Mouse (Mus musculus): ENCODE results near the gene Cpne6. TPM values are rescaled to one million over a fixed set of nuclear protein-coding genes. Genes with fewer than 3 reads are reported as not detected.

Cpne6 gene
- polyA plus RNA-seq, 1 experiment = not detected

DNA sequence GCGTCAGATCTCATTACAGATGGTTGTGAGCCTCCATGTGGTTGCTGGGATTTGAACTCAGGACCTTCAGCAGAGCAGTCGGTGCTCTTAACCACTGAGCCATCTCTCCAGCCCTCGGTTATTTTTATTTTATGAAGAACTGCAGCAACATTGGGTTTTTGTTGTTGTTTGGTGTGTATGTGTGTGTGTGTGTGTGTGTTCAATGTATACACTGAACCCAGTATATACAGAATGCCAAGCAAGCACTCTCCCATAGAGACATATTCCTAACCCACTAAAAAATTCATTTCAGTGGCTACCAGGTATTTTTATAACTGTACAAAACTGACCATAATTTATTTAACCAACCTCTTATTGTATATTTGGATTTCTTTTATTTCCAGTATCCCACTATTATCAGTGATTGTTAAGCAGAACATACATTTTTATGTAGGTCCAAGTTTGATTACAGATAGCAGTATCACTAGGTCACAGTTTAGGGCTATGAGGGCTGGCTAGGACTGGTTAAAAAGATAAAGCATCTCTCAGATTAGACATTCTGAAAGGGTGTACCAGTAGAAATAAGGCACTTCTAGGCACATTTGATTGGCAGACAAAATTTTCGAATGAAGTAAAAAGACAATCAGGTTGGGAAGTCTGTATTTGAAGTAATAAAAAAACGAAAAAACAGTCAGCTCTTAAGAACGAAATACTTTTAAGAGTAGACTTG is 48.6 kb downstream of the Cpne6 start:
- Histone ChIP-seq H3K4me3 (replicated peaks; ENCODE audit: control insufficient read depth, low read depth, low read length) (no peak overlapping the region), H3K27ac (ENCODE audit: control insufficient read depth, insufficient read depth, low read depth, low read length, poor library complexity) (no peak overlapping the region), H3K4me1 (ENCODE audit: control insufficient read depth, insufficient read depth, low read length) (peaks cover 4% of the 10 kb centered on the region; the same call in 1 of the 2 replicates)
- 40% methylated on average over 6 of the region's 6 CpGs for WGBS
- no peak for TF ChIP-seq CTCF (IDR thresholded peaks at IDR 0.05; ENCODE audit: control insufficient read depth, insufficient read depth, low read length)
- no peak for TF ChIP-seq POLR2A (IDR thresholded peaks at IDR 0.05; ENCODE audit: borderline replicate concordance, control insufficient read depth, low read depth, low read length)

DNA sequence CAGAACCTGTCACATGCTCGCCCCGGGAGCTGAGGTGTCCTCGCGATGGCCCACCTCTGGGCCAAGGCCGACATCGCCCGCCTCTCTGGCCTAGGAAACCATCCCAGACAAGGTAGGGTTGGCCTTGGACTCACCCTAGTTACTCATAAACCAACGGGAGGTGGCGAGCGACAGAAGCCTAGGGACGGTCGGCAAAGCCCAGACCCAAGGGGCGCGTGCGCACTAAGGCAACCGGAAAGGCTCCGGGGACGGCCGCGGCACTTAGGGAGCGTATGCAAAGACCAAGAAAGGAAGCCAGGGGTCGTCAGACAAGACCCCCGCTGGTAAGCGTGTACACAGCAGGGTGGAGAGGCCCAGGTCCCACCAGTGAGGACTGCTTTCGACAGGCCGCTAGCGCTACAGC is 49.6 kb downstream of the Cpne6 start, which contains the start of gene Dcaf11:
Gene Dcaf11 (plus strand): TSS at position 208 of the 403 bp plus-strand sequence.
- Histone ChIP-seq H3K27ac (ENCODE audit: control insufficient read depth, insufficient read depth, low read depth, low read length, poor library complexity) (peak within 1 kb of the TSS; percentile 83), H3K4me3 (replicated peaks; ENCODE audit: control insufficient read depth, low read depth, low read length) (peak within 1 kb of the TSS; percentile 67), H3K4me1 (ENCODE audit: control insufficient read depth, insufficient read depth, low read length) (peaks cover 4% of the 10 kb centered on the region; the same call in 1 of the 2 replicates)
- WGBS = 0% methylated on average over 27 of the region's 27 CpGs
- TF ChIP-seq POLR2A (IDR thresholded peaks at IDR 0.05; ENCODE audit: borderline replicate concordance, control insufficient read depth, low read depth, low read length) = peak; percentile 91; the same call in 1 of the 2 replicates
- TF ChIP-seq CTCF (IDR thresholded peaks at IDR 0.05; ENCODE audit: control insufficient read depth, insufficient read depth, low read length) = peak; percentile 12; the same call in 1 of the 2 replicates

DNA sequence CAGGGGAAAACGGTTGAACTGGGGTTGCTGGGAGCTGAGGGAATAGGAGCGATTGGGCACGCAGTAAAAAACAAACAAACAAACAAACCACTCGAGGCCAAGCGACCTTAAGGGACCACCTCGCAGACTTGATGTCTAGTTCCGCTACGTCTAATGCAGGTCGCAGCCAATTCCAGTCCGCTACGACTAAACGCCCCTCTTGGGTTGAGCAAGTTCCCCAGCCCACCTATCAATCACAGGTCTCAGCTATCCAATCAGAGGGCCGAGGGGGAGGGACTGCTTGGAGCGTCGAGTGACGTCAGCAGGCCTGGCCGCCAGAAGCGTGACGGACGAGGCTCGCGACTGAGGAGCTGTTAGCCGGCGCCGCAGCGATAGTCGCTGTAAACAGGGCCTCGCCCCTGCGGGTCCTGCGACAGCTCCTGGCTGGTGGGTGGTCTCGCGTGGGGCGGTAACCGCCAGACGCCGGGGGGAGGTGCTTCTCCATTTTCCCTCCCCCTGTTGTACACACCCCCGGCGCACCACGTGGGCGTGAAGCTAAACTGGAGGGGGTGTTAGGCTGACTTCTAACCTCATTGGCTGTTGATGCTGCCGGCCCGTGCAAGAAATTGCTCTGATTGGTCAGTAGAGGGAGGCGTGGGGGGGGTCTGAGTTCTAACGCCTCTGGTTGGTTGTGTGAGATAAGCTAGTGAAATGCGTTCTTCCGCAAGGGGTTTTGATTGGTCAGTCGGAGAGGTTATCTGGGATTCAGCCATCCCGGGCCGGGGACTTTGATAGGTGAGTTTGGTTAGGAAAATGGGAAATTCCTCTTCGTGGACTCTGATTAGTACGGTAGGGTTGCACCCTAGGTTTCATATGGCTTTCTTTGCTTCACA is 50.2 kb downstream of the Cpne6 start, which contains the start of gene A730061H03Rik:
Gene A730061H03Rik (minus strand): TSS at position 205 of the 872 bp plus-strand sequence.
- under 1% methylated on average over 51 of the region's 51 CpGs for WGBS
- peak; percentile 26; the same call in 1 of the 2 replicates for TF ChIP-seq POLR2A (IDR thresholded peaks at IDR 0.05; ENCODE audit: borderline replicate concordance, control insufficient read depth, low read depth, low read length)
- TF ChIP-seq CTCF (IDR thresholded peaks at IDR 0.05; ENCODE audit: control insufficient read depth, insufficient read depth, low read length) = no peak
- Histone ChIP-seq H3K4me1 (ENCODE audit: control insufficient read depth, insufficient read depth, low read length) (peaks cover 4% of the 10 kb centered on the region; the same call in 1 of the 2 replicates), H3K27ac (ENCODE audit: control insufficient read depth, insufficient read depth, low read depth, low read length, poor library complexity) (peak within 1 kb of the TSS; percentile 83), H3K4me3 (replicated peaks; ENCODE audit: control insufficient read depth, low read depth, low read length) (peak within 1 kb of the TSS; percentile 67)

DNA sequence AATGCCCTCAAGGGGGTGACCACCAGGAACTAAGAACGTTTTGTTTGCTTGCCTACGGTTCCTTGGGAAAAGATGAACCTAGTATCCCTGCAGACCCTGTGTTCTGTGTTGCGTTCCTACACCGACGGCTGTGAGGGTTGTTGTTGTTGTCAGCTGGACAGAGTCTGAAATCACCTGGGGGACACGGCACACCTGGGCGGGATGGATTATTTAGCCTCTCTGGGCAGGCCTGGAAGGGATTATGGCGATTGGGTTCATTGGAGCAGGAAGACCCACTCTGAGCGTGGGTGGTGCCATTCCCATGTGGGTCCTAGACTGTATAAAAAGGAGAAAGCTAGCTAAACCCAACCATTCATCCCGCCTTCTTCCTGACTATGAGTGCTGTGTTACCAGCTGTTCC is 51.6 kb downstream of the Cpne6 start:
- Histone ChIP-seq H3K27ac (ENCODE audit: control insufficient read depth, insufficient read depth, low read depth, low read length, poor library complexity) (no peak overlapping the region), H3K4me3 (replicated peaks; ENCODE audit: control insufficient read depth, low read depth, low read length) (no peak overlapping the region), H3K4me1 (ENCODE audit: control insufficient read depth, insufficient read depth, low read length) (peaks cover 4% of the 10 kb centered on the region; the same call in 1 of the 2 replicates)
- WGBS = 90% methylated on average over 10 of the region's 10 CpGs
- TF ChIP-seq POLR2A (IDR thresholded peaks at IDR 0.05; ENCODE audit: borderline replicate concordance, control insufficient read depth, low read depth, low read length) = no peak
- TF ChIP-seq CTCF (IDR thresholded peaks at IDR 0.05; ENCODE audit: control insufficient read depth, insufficient read depth, low read length) = no peak

DNA sequence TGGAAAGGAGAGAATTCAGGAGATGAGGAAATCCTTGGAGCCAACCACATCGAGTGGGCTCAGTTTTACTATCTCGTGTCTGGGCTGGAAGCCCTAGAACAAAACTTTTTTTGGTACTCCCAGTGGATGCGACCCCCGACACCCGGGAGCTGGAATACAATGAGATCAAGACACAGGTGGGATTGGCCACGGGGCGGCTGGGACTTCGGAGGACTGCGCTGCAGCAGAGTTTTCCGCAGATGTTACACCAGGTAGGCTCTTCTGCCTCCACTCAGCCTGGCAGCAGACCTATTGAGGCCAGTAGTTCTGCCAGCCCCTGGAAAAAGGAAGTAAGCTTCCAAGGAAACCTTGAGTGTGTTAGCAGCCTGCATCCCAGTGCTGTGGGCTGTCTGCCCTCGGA is 53.0 kb downstream of the Cpne6 start:
- Histone ChIP-seq H3K4me3 (replicated peaks; ENCODE audit: control insufficient read depth, low read depth, low read length) (no peak overlapping the region), H3K4me1 (ENCODE audit: control insufficient read depth, insufficient read depth, low read length) (peaks cover 2% of the 10 kb centered on the region; the same call in 1 of the 2 replicates), H3K27ac (ENCODE audit: control insufficient read depth, insufficient read depth, low read depth, low read length, poor library complexity) (no peak overlapping the region)
- 86% methylated on average over 11 of the region's 11 CpGs for WGBS
- TF ChIP-seq POLR2A (IDR thresholded peaks at IDR 0.05; ENCODE audit: borderline replicate concordance, control insufficient read depth, low read depth, low read length) (no peak), CTCF (IDR thresholded peaks at IDR 0.05; ENCODE audit: control insufficient read depth, insufficient read depth, low read length) (no peak)

DNA sequence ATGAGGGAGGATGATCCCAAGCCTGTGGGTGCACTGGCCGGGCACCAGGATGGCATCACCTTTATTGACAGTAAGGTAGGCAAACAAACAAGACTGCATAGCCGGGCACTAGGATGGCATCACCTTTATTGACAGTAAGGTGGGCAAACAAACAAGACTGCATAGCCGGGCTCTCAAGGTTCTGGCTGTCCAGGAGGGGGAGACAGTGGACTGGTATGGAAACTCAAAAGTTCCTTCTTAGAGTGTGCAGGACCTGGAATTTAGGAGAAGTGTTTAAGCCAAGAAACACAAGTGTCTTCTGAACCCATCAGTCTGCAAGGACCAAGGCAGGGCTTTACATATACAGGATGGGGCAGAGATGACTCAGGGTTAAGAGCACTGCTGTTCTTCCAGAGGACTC is 55.5 kb downstream of the Cpne6 start:
- no peak for TF ChIP-seq CTCF (IDR thresholded peaks at IDR 0.05; ENCODE audit: control insufficient read depth, insufficient read depth, low read length)
- Histone ChIP-seq H3K4me1 (ENCODE audit: control insufficient read depth, insufficient read depth, low read length) (peaks cover 2% of the 10 kb centered on the region; the same call in 1 of the 2 replicates), H3K27ac (ENCODE audit: control insufficient read depth, insufficient read depth, low read depth, low read length, poor library complexity) (no peak overlapping the region), H3K4me3 (replicated peaks; ENCODE audit: control insufficient read depth, low read depth, low read length) (no peak overlapping the region)
- 83% methylated on average over 3 of the region's 3 CpGs for WGBS

Other genes starting within 250 kb of the Cpne6 start
- 39.2 and 47.3 TPM in 2 replicates for gene Dhrs4, start 31.7 kb upstream of the Cpne6 start, polyA plus RNA-seq (2011; ENCODE audit: insufficient read depth, insufficient read length, low replicate concordance, missing spikeins)
- gene Carmil3, start 19.8 kb upstream of the Cpne6 start, polyA plus RNA-seq (2011; ENCODE audit: insufficient read depth, insufficient read length, low replicate concordance, missing spikeins) = 0.79 and 3.5 TPM in 2 replicates
- gene Nrl, start 14.5 kb downstream of the Cpne6 start, polyA plus RNA-seq (2011; ENCODE audit: insufficient read depth, insufficient read length, low replicate concordance, missing spikeins) = 0.25 and 0.70 TPM in 2 replicates
- 42.6 and 60.8 TPM in 2 replicates for gene Pck2, start 29.8 kb downstream of the Cpne6 start, polyA plus RNA-seq (2011; ENCODE audit: insufficient read depth, insufficient read length, low replicate concordance, missing spikeins)
- 26.4 and 42.3 TPM in 2 replicates for gene Dcaf11, start 49.6 kb downstream of the Cpne6 start, polyA plus RNA-seq (2011; ENCODE audit: insufficient read depth, insufficient read length, low replicate concordance, missing spikeins)
- not detected in 2 replicates for gene A730061H03Rik, start 50.0 kb downstream of the Cpne6 start, polyA plus RNA-seq (2011; ENCODE audit: insufficient read depth, insufficient read length, low replicate concordance, missing spikeins)
- gene Fitm1, start 65.2 kb downstream of the Cpne6 start, polyA plus RNA-seq (2011; ENCODE audit: insufficient read depth, insufficient read length, low replicate concordance, missing spikeins) = not detected in 2 replicates
- 187 and 268 TPM in 2 replicates for gene Psme1, start 67.7 kb downstream of the Cpne6 start, polyA plus RNA-seq (2011; ENCODE audit: insufficient read depth, insufficient read length, low replicate concordance, missing spikeins)
- 12.3 and 48.5 TPM in 2 replicates for gene Emc9, start 74.9 kb downstream of the Cpne6 start, polyA plus RNA-seq (2011; ENCODE audit: insufficient read depth, insufficient read length, low replicate concordance, missing spikeins)
- 152 and 175 TPM in 2 replicates for gene Psme2, start 80.7 kb downstream of the Cpne6 start, polyA plus RNA-seq (2011; ENCODE audit: insufficient read depth, insufficient read length, low replicate concordance, missing spikeins)
- gene Rnf31, start 81.3 kb downstream of the Cpne6 start, polyA plus RNA-seq (2011; ENCODE audit: insufficient read depth, insufficient read length, low replicate concordance, missing spikeins) = 79.5 and 160 TPM in 2 replicates
- gene Irf9, start 93.1 kb downstream of the Cpne6 start, polyA plus RNA-seq (2011; ENCODE audit: insufficient read depth, insufficient read length, low replicate concordance, missing spikeins) = 60.8 and 84.3 TPM in 2 replicates
- gene Rec8, start 107.6 kb downstream of the Cpne6 start, polyA plus RNA-seq (2011; ENCODE audit: insufficient read depth, insufficient read length, low replicate concordance, missing spikeins) = 13.2 and 28.5 TPM in 2 replicates
- 24.9 and 49.5 TPM in 2 replicates for gene Ipo4, start 125.5 kb downstream of the Cpne6 start, polyA plus RNA-seq (2011; ENCODE audit: insufficient read depth, insufficient read length, low replicate concordance, missing spikeins)
- gene Gm49378, start 127.5 kb downstream of the Cpne6 start, polyA plus RNA-seq (2011; ENCODE audit: insufficient read depth, insufficient read length, low replicate concordance, missing spikeins) = 2.0 and 5.8 TPM in 2 replicates
- 37.9 and 46.7 TPM in 2 replicates for gene Tm9sf1, start 133.4 kb downstream of the Cpne6 start, polyA plus RNA-seq (2011; ENCODE audit: insufficient read depth, insufficient read length, low replicate concordance, missing spikeins)
- 0.77 and 4.0 TPM in 2 replicates for gene Tssk4, start 139.7 kb downstream of the Cpne6 start, polyA plus RNA-seq (2011; ENCODE audit: insufficient read depth, insufficient read length, low replicate concordance, missing spikeins)
- gene Mdp1, start 150.1 kb downstream of the Cpne6 start, polyA plus RNA-seq (2011; ENCODE audit: insufficient read depth, insufficient read length, low replicate concordance, missing spikeins) = 23.2 and 50.4 TPM in 2 replicates
- 7.3 and 18.3 TPM in 2 replicates for gene Gmpr2, start 161.5 kb downstream of the Cpne6 start, polyA plus RNA-seq (2011; ENCODE audit: insufficient read depth, insufficient read length, low replicate concordance, missing spikeins)
- gene Nedd8, start 161.7 kb downstream of the Cpne6 start, polyA plus RNA-seq (2011; ENCODE audit: insufficient read depth, insufficient read length, low replicate concordance, missing spikeins) = 173 and 183 TPM in 2 replicates
- 25.4 and 38.1 TPM in 2 replicates for gene Tinf2, start 171.4 kb downstream of the Cpne6 start, polyA plus RNA-seq (2011; ENCODE audit: insufficient read depth, insufficient read length, low replicate concordance, missing spikeins)
- gene Tgm1, start 203.5 kb downstream of the Cpne6 start, polyA plus RNA-seq (2011; ENCODE audit: insufficient read depth, insufficient read length, low replicate concordance, missing spikeins) = 1.1 and 5.1 TPM in 2 replicates
- gene Rabggta, start 211.8 kb downstream of the Cpne6 start, polyA plus RNA-seq (2011; ENCODE audit: insufficient read depth, insufficient read length, low replicate concordance, missing spikeins) = 16.0 and 24.5 TPM in 2 replicates
- 24.4 and 25.9 TPM in 2 replicates for gene Dhrs1, start 235.2 kb downstream of the Cpne6 start, polyA plus RNA-seq (2011; ENCODE audit: insufficient read depth, insufficient read length, low replicate concordance, missing spikeins)
- gene Nop9, start 235.2 kb downstream of the Cpne6 start, polyA plus RNA-seq (2011; ENCODE audit: insufficient read depth, insufficient read length, low replicate concordance, missing spikeins) = 14.3 and 14.5 TPM in 2 replicates
- gene Cideb, start 248.0 kb downstream of the Cpne6 start, polyA plus RNA-seq (2011; ENCODE audit: insufficient read depth, insufficient read length, low replicate concordance, missing spikeins) = 1.6 TPM in 1 of 2 replicates, not detected in the other

Measured in bone marrow, adult 2 months (tissue).